Mouse (Mus musculus): ENCODE measurements around the gene Gbgt1.

- no peak for TF ChIP-seq POLR2A (IDR thresholded peaks at IDR 0.05; ENCODE audit: borderline replicate concordance, extremely low read depth, low read depth, low read length)
- peak; percentile 69 for TF ChIP-seq CTCF (IDR thresholded peaks at IDR 0.05; ENCODE audit: insufficient read depth, low read length)
Measured at GRCm38 (mm10) chr2:28463919-28464318, 32.8 kb upstream of the Gbgt1 start.

Measured in lung, adult 2 months (tissue).